Comparison of ENCODE assay signal across 24 mouse cellular contexts in the genomic region with DNA sequence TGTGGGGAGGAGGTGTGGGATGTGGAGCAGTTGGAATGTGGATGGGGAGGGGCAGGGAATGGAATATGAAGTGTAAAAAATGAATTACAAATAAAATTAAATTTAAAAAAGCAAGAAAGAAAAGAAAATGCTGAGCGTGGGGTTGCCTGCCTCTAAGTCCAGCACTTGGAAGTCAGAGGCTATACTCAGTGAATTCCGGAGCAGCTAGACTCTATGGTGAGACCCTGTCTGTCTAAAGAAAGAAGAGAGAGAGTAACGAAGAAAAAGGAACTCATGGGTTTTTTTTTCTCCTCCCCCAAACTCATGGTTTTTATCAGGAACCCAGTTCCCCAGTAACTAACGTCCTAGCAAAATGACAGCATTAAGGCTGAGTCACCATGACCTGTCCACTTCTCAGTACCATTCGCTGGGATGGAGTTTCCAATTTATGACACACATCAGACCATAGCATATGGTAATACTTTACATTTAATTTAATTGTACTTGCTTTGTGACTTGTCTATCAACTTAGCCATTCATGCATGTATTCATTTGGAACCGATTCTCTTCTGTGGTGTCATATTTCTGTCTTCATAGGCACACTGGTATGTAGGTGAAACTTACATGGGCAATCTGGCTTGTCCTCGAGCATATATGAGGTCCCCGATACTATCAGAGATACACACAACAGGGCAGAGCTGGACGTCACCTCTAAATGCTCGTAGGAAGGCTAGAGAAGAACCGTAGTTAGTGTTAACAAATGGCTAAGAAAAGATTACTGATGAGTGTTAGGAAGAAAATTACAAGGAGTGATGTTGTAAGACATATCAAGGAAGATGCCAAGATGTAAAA. TPM values are rescaled to one million over a fixed set of nuclear protein-coding genes. Genes with fewer than 3 reads are reported as not detected.
DNase-seq lines count a peak whose midpoint lies in the region; ATAC-seq lines count a peak whose summit lies in the region.
"Had no signal": no experiment of that assay in that cellular context is flagged by ENCODE, and none has a peak within 500 bp of the region (broad histone marks: within the 10 kb centered on the region; RNA-seq: fewer than 3 reads in every experiment).

No protein-coding gene starts in this region.

- no peak overlapping the region for H3K4me2 ChIP-seq in heart, embryonic 12.5 days
- peak overlapping the region; percentile 29 for H3K4me2 ChIP-seq in liver, embryonic 12.5 days
- H3K4me2 ChIP-seq: forebrain, embryonic 13.5 days; heart, embryonic 15.5 days; hindbrain, embryonic 13.5 days; midbrain, embryonic 12.5 days had no signal

- no peak for ATAC-seq in heart, embryonic 12.5 days (ENCODE audit: insufficient number of reproducible peaks, low FRiP score)
- ATAC-seq in liver, embryonic 12.5 days, result peak; percentile 87
- ATAC-seq: forebrain, embryonic 13.5 days had no signal

- H3K27me3 ChIP-seq in heart, embryonic 12.5 days (replicated peaks), result no peaks in the 10 kb centered on the region
- H3K27me3 ChIP-seq in liver, embryonic 12.5 days (replicated peaks), result peaks cover 2% of the 10 kb centered on the region; the same call in 1 of the 2 replicates
- H3K27me3 ChIP-seq: CH12.LX; forebrain, embryonic 13.5 days; heart, embryonic 15.5 days; hindbrain, embryonic 13.5 days; midbrain, embryonic 12.5 days had no signal

- H3K36me3 ChIP-seq in heart, embryonic 12.5 days, result no peaks in the 10 kb centered on the region
- H3K36me3 ChIP-seq in liver, embryonic 12.5 days, result no peaks in the 10 kb centered on the region
- H3K36me3 ChIP-seq: heart, embryonic 15.5 days; hindbrain, embryonic 13.5 days; limb, embryonic 10.5 days; midbrain, embryonic 12.5 days had no signal

- H3K27ac ChIP-seq in heart, embryonic 12.5 days (ENCODE audit: poor library complexity, severe bottlenecking), result no peak overlapping the region
- H3K27ac ChIP-seq in liver, embryonic 12.5 days, result peak overlapping the region; percentile 69
- H3K27ac ChIP-seq: forebrain, embryonic 13.5 days; heart, embryonic 15.5 days; hindbrain, embryonic 13.5 days; limb, embryonic 10.5 days; midbrain, embryonic 12.5 days had no signal

- H3K4me1 ChIP-seq in heart, embryonic 12.5 days (replicated peaks), result no peaks in the 10 kb centered on the region
- peaks cover 24% of the 10 kb centered on the region for H3K4me1 ChIP-seq in liver, embryonic 12.5 days
- H3K4me1 ChIP-seq: forebrain, embryonic 13.5 days; heart, embryonic 15.5 days; hindbrain, embryonic 13.5 days had no signal

- peak; percentile 57 for DNase-seq in heart, adult 11 months
- peak; percentile 54 for DNase-seq in MEL-GATA-1-ER (ENCODE audit: extremely low read depth, low read depth)
- DNase-seq in cerebellum, adult 11-12 months, result no peak
- DNase-seq in left cerebral cortex, postnatal 14 days (ENCODE audit: low spot score in 2 of 2), result no peak
- no peak for DNase-seq in testis, postnatal 10 days (ENCODE audit: low spot score)
- DNase-seq: adrenal gland, postnatal 36 days; cerebellum, adult 9-11 months; gastrocnemius, postnatal 36 days; heart, postnatal 36 days; kidney, adult 9 months; kidney, postnatal 14 days; lung, postnatal 10 days; right cerebral cortex, postnatal 25 days; spleen, adult 18-20 months; thymus, postnatal 4 days had no signal

- intact Hi-C loops in left cerebral cortex, postnatal 14 days (cut with DNase I), result no loop called here

- 76% methylated on average over 11 of the region's 11 CpGs for WGBS in heart, embryonic 12.5 days
- 63% methylated on average over 11 of the region's 11 CpGs for WGBS in liver, embryonic 12.5 days (ENCODE audit: insufficient replicate concordance)

- no peaks in the 10 kb centered on the region for H3K9me3 ChIP-seq in heart, embryonic 12.5 days (replicated peaks)
- no peaks in the 10 kb centered on the region for H3K9me3 ChIP-seq in liver, embryonic 12.5 days (replicated peaks)
- H3K9me3 ChIP-seq: forebrain, embryonic 13.5 days; heart, embryonic 15.5 days; hindbrain, embryonic 13.5 days; limb, embryonic 10.5 days; midbrain, embryonic 12.5 days had no signal

- no peak overlapping the region for H3K9ac ChIP-seq in heart, embryonic 12.5 days
- peak overlapping the region; percentile 17; the same call in 1 of the 2 replicates for H3K9ac ChIP-seq in liver, embryonic 12.5 days
- H3K9ac ChIP-seq: forebrain, embryonic 13.5 days; heart, embryonic 15.5 days; hindbrain, embryonic 13.5 days; midbrain, embryonic 12.5 days had no signal

- no peak overlapping the region for H3K4me3 ChIP-seq in heart, embryonic 12.5 days
- H3K4me3 ChIP-seq in liver, embryonic 12.5 days, result no peak overlapping the region
- H3K4me3 ChIP-seq: erythroblast, embryonic 14.5 days; forebrain, embryonic 13.5 days; heart, embryonic 15.5 days; hindbrain, embryonic 13.5 days; limb, embryonic 10.5 days; midbrain, embryonic 12.5 days had no signal

RNA-seq across cellular contexts. Expression of gene Tasp1, which starts 14.4 kb away (rescaled TPM):
- 13.4 and 14.7 TPM in 2 replicates for polyA plus RNA-seq in heart, embryonic 12.5 days (2016; fragmentation: Nextera tagmentation; extraction: Ambion mirVana)
- 20.6 and 20.8 TPM in 2 replicates for polyA plus RNA-seq in liver, embryonic 12.5 days (2016; fragmentation: Nextera tagmentation; extraction: Ambion mirVana)
- 10 to 100 TPM; 32.2 to 41.3 TPM for total RNA-seq in left cerebral cortex, postnatal 14 days (2021)

Comparison
In these comparisons a context has a peak if more than half of its experiments do, and no peak if none do; other contexts are left out.
1. DNase-seq: peak in heart, adult 11 months (single experiment) and MEL-GATA-1-ER (single experiment); none in cerebellum, adult 11-12 months (single experiment), left cerebral cortex, postnatal 14 days (0 of 2) and testis, postnatal 10 days (single experiment).